Mouse (Mus musculus) heart, embryonic 12.5 days (tissue): Measurements from ENCODE around the gene Tmeff1. TPM values are rescaled to one million over a fixed set of nuclear protein-coding genes. Genes with fewer than 3 reads are reported as not detected.

Experiments used
- ATAC-seq: fragments of 200-750 bp; cut with Nextera tagmentation; 2 replicates; pipeline ENCODE4 v1.8.0; 2017; ENCODE audit warnings: moderate TSS enrichment, moderate library complexity; ENCODE audit not compliant: insufficient number of reproducible peaks, low FRiP score
- H3K27ac ChIP-seq: fragments of 300-500 bp; sonication (generic); 2 replicates; pipeline ENCODE4 v1.5.1; 2016; ENCODE audit warnings: mild to moderate bottlenecking, moderate library complexity; ENCODE audit not compliant: poor library complexity, severe bottlenecking
- H3K27me3 ChIP-seq: fragments of 300-500 bp; sonication (generic); replicated peaks from 2 replicates; pipeline ENCODE4 v1.6.1; 2016; ENCODE audit warnings: mild to moderate bottlenecking, moderate library complexity
- H3K36me3 ChIP-seq: fragments of 300-500 bp; sonication (generic); 2 replicates; pipeline ENCODE4 v1.6.1; 2016; ENCODE audit warnings: mild to moderate bottlenecking, moderate library complexity
- H3K4me1 ChIP-seq: fragments of 300-500 bp; sonication (generic); replicated peaks from 2 replicates; pipeline ENCODE4 v1.6.1; 2016; ENCODE audit warnings: mild to moderate bottlenecking
- H3K4me2 ChIP-seq: fragments of 300-500 bp; sonication (generic); 2 replicates; pipeline ENCODE4 v1.6.1; 2016; ENCODE audit warnings: mild to moderate bottlenecking, moderate library complexity
- H3K4me3 ChIP-seq: fragments of 300-500 bp; sonication (generic); 2 replicates; pipeline ENCODE4 v1.5.1; 2016; ENCODE audit warnings: mild to moderate bottlenecking
- H3K9ac ChIP-seq: fragments of 300-500 bp; sonication (generic); 2 replicates; pipeline ENCODE4 v1.6.1; 2016; ENCODE audit warnings: mild to moderate bottlenecking, moderate library complexity
- H3K9me3 ChIP-seq: fragments of 300-500 bp; sonication (generic); replicated peaks from 2 replicates; pipeline ENCODE4 v1.6.1; 2016; ENCODE audit warnings: mild to moderate bottlenecking, moderate library complexity
- WGBS: fragments of 180-500 bp; shearing (Covaris S2); methylation state at CpG from one replicate; pipeline ENCODE4 v1.1.7; 2016; 5-methylcytosine and 5-hydroxymethylcytosine counted together
- polyA plus RNA-seq: library from polyadenylated mRNA; unstranded; fragments of >200 nt; fragmentation: Nextera tagmentation; extraction: Ambion mirVana; gene quantifications from 2 replicates; pipeline ENCODE4 v1.2.1, GENCODE M21; 2016

Gene Tmeff1
- polyA plus RNA-seq, 1 experiment from 2014 or later, result 54.8 TPM

GRCm38 (mm10) chr4:48624961-48625360 lies 40.0 kb downstream of the Tmeff1 start:
- H3K9ac ChIP-seq, result no peak overlapping the region
- peaks cover 4% of the 10 kb centered on the region; the same call in 1 of the 2 replicates for H3K4me1 ChIP-seq
- H3K9me3 ChIP-seq, result no peaks in the 10 kb centered on the region
- H3K36me3 ChIP-seq, result peaks cover 53% of the 10 kb centered on the region
- no peak overlapping the region for H3K4me2 ChIP-seq
- no peak overlapping the region for H3K4me3 ChIP-seq
- no peak for ATAC-seq
- no peaks in the 10 kb centered on the region for H3K27me3 ChIP-seq
- no peak overlapping the region for H3K27ac ChIP-seq
- WGBS, result 84% methylated on average over 6 of the region's 6 CpGs

- Histone ChIP-seq H3K4me3 (no peak overlapping the region), H3K4me2 (no peak overlapping the region), H3K9ac (no peak overlapping the region), H3K36me3 (peaks cover 51% of the 10 kb centered on the region), H3K9me3 (no peaks in the 10 kb centered on the region), H3K4me1 (peaks cover 11% of the 10 kb centered on the region), H3K27ac (no peak overlapping the region), H3K27me3 (no peaks in the 10 kb centered on the region)
- WGBS, result 92% methylated on average over 9 of the region's 9 CpGs
- ATAC-seq, result no peak
These were observed 40.9 kb downstream of the Tmeff1 start for GRCm38 (mm10) chr4:48625836-48626235.

- H3K9me3 ChIP-seq, result no peaks in the 10 kb centered on the region
- no peak overlapping the region for H3K27ac ChIP-seq
- no peak overlapping the region for H3K4me3 ChIP-seq
- no peak overlapping the region for H3K4me2 ChIP-seq
- no peak for ATAC-seq
- peaks cover 19% of the 10 kb centered on the region for H3K4me1 ChIP-seq
- no peaks in the 10 kb centered on the region for H3K27me3 ChIP-seq
- 94% methylated on average over 13 of the region's 13 CpGs for WGBS
- no peak overlapping the region for H3K9ac ChIP-seq
- H3K36me3 ChIP-seq, result peaks cover 47% of the 10 kb centered on the region
These were observed 44.5 kb downstream of the Tmeff1 start for GRCm38 (mm10) chr4:48629445-48629844.

- Histone ChIP-seq H3K9ac (no peak overlapping the region), H3K4me3 (no peak overlapping the region), H3K27ac (no peak overlapping the region), H3K4me1 (peaks cover 30% of the 10 kb centered on the region), H3K27me3 (no peaks in the 10 kb centered on the region), H3K4me2 (no peak overlapping the region), H3K36me3 (peaks cover 37% of the 10 kb centered on the region), H3K9me3 (no peaks in the 10 kb centered on the region)
- no peak for ATAC-seq
- WGBS, result 87% methylated on average over 6 of the region's 6 CpGs
These were observed 48.6 kb downstream of the Tmeff1 start for GRCm38 (mm10) chr4:48633529-48633928.

- no peak for ATAC-seq
These were observed 49.1 kb downstream of the Tmeff1 start for GRCm38 (mm10) chr4:48634058-48634457.

GRCm38 (mm10) chr4:48636831-48637230 lies 51.9 kb downstream of the Tmeff1 start:
- no peak overlapping the region for H3K4me3 ChIP-seq
- no peak overlapping the region for H3K27ac ChIP-seq
- 91% methylated on average over 13 of the region's 13 CpGs for WGBS
- no peaks in the 10 kb centered on the region for H3K27me3 ChIP-seq
- H3K4me1 ChIP-seq, result peaks cover 14% of the 10 kb centered on the region
- H3K9me3 ChIP-seq, result no peaks in the 10 kb centered on the region
- no peak for ATAC-seq
- no peak overlapping the region for H3K9ac ChIP-seq
- no peak overlapping the region for H3K4me2 ChIP-seq
- H3K36me3 ChIP-seq, result peaks cover 44% of the 10 kb centered on the region

More at GRCm38 (mm10) chr4:48634058-48634457, 49.1 kb downstream of the Tmeff1 start:
- no peak overlapping the region for H3K27ac ChIP-seq
- H3K4me3 ChIP-seq, result no peak overlapping the region
- no peak overlapping the region for H3K9ac ChIP-seq
- peaks cover 35% of the 10 kb centered on the region for H3K36me3 ChIP-seq
- H3K27me3 ChIP-seq, result no peaks in the 10 kb centered on the region
- WGBS, result 72% methylated on average over 2 of the region's 2 CpGs
- no peaks in the 10 kb centered on the region for H3K9me3 ChIP-seq
- H3K4me1 ChIP-seq, result peaks cover 33% of the 10 kb centered on the region
- no peak overlapping the region for H3K4me2 ChIP-seq

GRCm38 (mm10) chr4:48638132-48638531 lies 53.2 kb downstream of the Tmeff1 start:
- no peak for ATAC-seq
- WGBS, result 58% methylated on average over 10 of the region's 10 CpGs
- no peaks in the 10 kb centered on the region for H3K9me3 ChIP-seq
- no peak overlapping the region for H3K4me3 ChIP-seq
- H3K27me3 ChIP-seq, result no peaks in the 10 kb centered on the region
- H3K9ac ChIP-seq, result no peak overlapping the region
- H3K27ac ChIP-seq, result no peak overlapping the region
- peaks cover 51% of the 10 kb centered on the region for H3K36me3 ChIP-seq
- H3K4me2 ChIP-seq, result no peak overlapping the region
- H3K4me1 ChIP-seq, result peaks cover 14% of the 10 kb centered on the region

GRCm38 (mm10) chr4:48639503-48639902 lies 54.5 kb downstream of the Tmeff1 start:
- Histone ChIP-seq H3K4me2 (no peak overlapping the region), H3K9me3 (no peaks in the 10 kb centered on the region), H3K9ac (no peak overlapping the region), H3K27me3 (no peaks in the 10 kb centered on the region), H3K36me3 (peaks cover 45% of the 10 kb centered on the region), H3K4me1 (peaks cover 14% of the 10 kb centered on the region), H3K27ac (no peak overlapping the region), H3K4me3 (no peak overlapping the region)
- 93% methylated on average over 17 of the region's 17 CpGs for WGBS
- ATAC-seq, result no peak

- Histone ChIP-seq H3K9ac (no peak overlapping the region), H3K36me3 (peaks cover 62% of the 10 kb centered on the region), H3K4me1 (no peaks in the 10 kb centered on the region; the same call in 1 of the 2 replicates), H3K4me2 (no peak overlapping the region), H3K27ac (no peak overlapping the region), H3K9me3 (0 out of 2 replicates have a peak, but pooled peaks cover 2% of the 10 kb centered on the region), H3K27me3 (no peaks in the 10 kb centered on the region), H3K4me3 (no peak overlapping the region)
- 87% methylated on average over 6 of the region's 6 CpGs for WGBS
- ATAC-seq, result no peak
These were observed 58.8 kb downstream of the Tmeff1 start for GRCm38 (mm10) chr4:48643801-48644200.

GRCm38 (mm10) chr4:48646143-48646542 lies 61.2 kb downstream of the Tmeff1 start:
- H3K36me3 ChIP-seq, result peaks cover 64% of the 10 kb centered on the region
- H3K4me1 ChIP-seq, result no peaks in the 10 kb centered on the region
- H3K4me3 ChIP-seq, result no peak overlapping the region
- no peaks in the 10 kb centered on the region for H3K27me3 ChIP-seq
- 96% methylated on average over 5 of the region's 5 CpGs for WGBS
- no peak overlapping the region for H3K9ac ChIP-seq
- H3K9me3 ChIP-seq, result 0 out of 2 replicates have a peak, but pooled peaks cover 2% of the 10 kb centered on the region
- no peak overlapping the region for H3K27ac ChIP-seq
- no peak overlapping the region for H3K4me2 ChIP-seq
- ATAC-seq, result no peak

GRCm38 (mm10) chr4:48650617-48651360 lies 65.8 kb downstream of the Tmeff1 start:
- H3K9ac ChIP-seq, result no peak overlapping the region
- no peak for ATAC-seq
- whole genome bisulfite sequencing, result 84% methylated on average over 10 of the region's 10 CpGs
- H3K27me3 ChIP-seq, result no peaks in the 10 kb centered on the region
- H3K9me3 ChIP-seq, result 0 out of 2 replicates have a peak, but pooled peaks cover 2% of the 10 kb centered on the region
- no peaks in the 10 kb centered on the region for H3K4me1 ChIP-seq
- peaks cover 65% of the 10 kb centered on the region for H3K36me3 ChIP-seq
- no peak overlapping the region for H3K4me3 ChIP-seq
- H3K27ac ChIP-seq, result no peak overlapping the region
- H3K4me2 ChIP-seq, result no peak overlapping the region

GRCm38 (mm10) chr4:48654118-48654517 lies 69.1 kb downstream of the Tmeff1 start:
- no peak overlapping the region for H3K4me3 ChIP-seq
- H3K27ac ChIP-seq, result no peak overlapping the region
- H3K4me1 ChIP-seq, result no peaks in the 10 kb centered on the region
- no peak for ATAC-seq
- H3K36me3 ChIP-seq, result peaks cover 68% of the 10 kb centered on the region
- no peaks in the 10 kb centered on the region for H3K27me3 ChIP-seq
- WGBS, result 87% methylated on average over 4 of the region's 4 CpGs
- H3K9me3 ChIP-seq, result no peaks in the 10 kb centered on the region
- H3K4me2 ChIP-seq, result no peak overlapping the region
- no peak overlapping the region for H3K9ac ChIP-seq
